Mouse (Mus musculus): ENCODE data around the gene Dnaic2.

GRCm38 (mm10) chr11:114728333-114728732 is 1.1 kb downstream of the Dnaic2 start:
- TF ChIP-seq CTCF (IDR thresholded peaks at IDR 0.05; ENCODE audit: low read depth, low read length) (no peak), GATA1 (IDR thresholded peaks at IDR 0.05; ENCODE audit: borderline replicate concordance, low read length) (no peak), POLR2AphosphoS5 (IDR thresholded peaks at IDR 0.05; ENCODE audit: insufficient replicate concordance, low read depth, low read length) (no peak)
